Mouse (Mus musculus): Measurements from ENCODE around the gene Tubgcp4. TPM values are rescaled to one million over a fixed set of nuclear protein-coding genes. Genes with fewer than 3 reads are reported as not detected.
"Not testable (repeated sequence)": the region's sequence is repeated elsewhere in the genome, so short reads cannot be mapped to it uniquely, and the experiment has no call there.

Tubgcp4 gene
- 10 to 100 TPM; 10.2 to 11.5 TPM for total RNA-seq (2021)
- long read RNA-seq, experiment 1, full-length matches to known transcripts = 5 of 7 reads
- long read RNA-seq, experiment 1, partial matches to known transcripts = 0 of 7 reads
- long read RNA-seq, experiment 1, other reads (novel, unspliced or antisense) = 2 of 7 reads
- long read RNA-seq, experiment 2, full-length matches to known transcripts = 3 of 4 reads
- long read RNA-seq, experiment 2, partial matches to known transcripts = 0 of 4 reads
- long read RNA-seq, experiment 2, other reads (novel, unspliced or antisense) = 1 of 4 reads

- intact Hi-C loops (cut with DNase I) = no loop called here
- peak in 1 of 2 experiments; percentile 7 for DNase-seq
These were observed at the start of gene Tubgcp4 for GRCm38 (mm10) chr2:121170481-121170971. Tubgcp4 (plus strand) TSS chr2:121170654.

GRCm38 (mm10) chr2:121126302-121126701, 44.2 kb upstream of the Tubgcp4 start:
- intact Hi-C loops (cut with DNase I); DNase-seq: not testable (repeated sequence)

GRCm38 (mm10) chr2:121127536-121127935, 42.9 kb upstream of the Tubgcp4 start:
- intact Hi-C loops (cut with DNase I) = no loop called here
- no peak for DNase-seq

GRCm38 (mm10) chr2:121128865-121129620, 41.4 kb upstream of the Tubgcp4 start:
- no peak for DNase-seq
- intact Hi-C loops (cut with DNase I) = no loop called here

- DNase-seq = no peak
- intact Hi-C loops (cut with DNase I) = no loop called here
These were observed 37.6 kb upstream of the Tubgcp4 start for GRCm38 (mm10) chr2:121132822-121133221.

- DNase-seq = no peak
- intact Hi-C loops (cut with DNase I) = no loop called here
These were observed 33.1 kb upstream of the Tubgcp4 start for GRCm38 (mm10) chr2:121137371-121137770.

GRCm38 (mm10) chr2:121139266-121140017, 31.0 kb upstream of the Tubgcp4 start:
- intact Hi-C loops (cut with DNase I) = no loop called here
- DNase-seq = peak in 1 of 2 experiments; percentile 14

- intact Hi-C loops (cut with DNase I) = no loop called here
- DNase-seq = peak; percentile 82 to 95
These were observed 30.2 kb upstream of the Tubgcp4 start, which contains the start of the genes Adal and Lcmt2 for GRCm38 (mm10) chr2:121140018-121140882. Adal (plus strand) TSS chr2:121140428. Lcmt2 (minus strand) TSS chr2:121140653.

- intact Hi-C loops (cut with DNase I) = no loop called here
These were observed 29.0 kb upstream of the Tubgcp4 start for GRCm38 (mm10) chr2:121141216-121142035.

GRCm38 (mm10) chr2:121142415-121142814, 28.0 kb upstream of the Tubgcp4 start:
- intact Hi-C loops (cut with DNase I) = no loop called here
- no peak for DNase-seq

More at GRCm38 (mm10) chr2:121141216-121142035, 29.0 kb upstream of the Tubgcp4 start:
- no peak for DNase-seq

GRCm38 (mm10) chr2:121149679-121150078, 20.8 kb upstream of the Tubgcp4 start:
- intact Hi-C loops (cut with DNase I) = no loop called here
- DNase-seq = no peak

GRCm38 (mm10) chr2:121153100-121153499, 17.4 kb upstream of the Tubgcp4 start:
- intact Hi-C loops (cut with DNase I) = no loop called here
- DNase-seq = no peak

GRCm38 (mm10) chr2:121169173-121169572, 1.3 kb upstream of the Tubgcp4 start:
- DNase-seq = no peak
- intact Hi-C loops (cut with DNase I) = no loop called here

- no peak for DNase-seq
- intact Hi-C loops (cut with DNase I) = no loop called here
These were observed 552 bp upstream of the Tubgcp4 start for GRCm38 (mm10) chr2:121169902-121170301.

- intact Hi-C loops (cut with DNase I) = no loop called here
- peak; percentile 86 for DNase-seq
These were observed 707 bp downstream of the Tubgcp4 start, which contains the start of gene Zscan29 for GRCm38 (mm10) chr2:121170980-121171742. Zscan29 (minus strand) TSS chr2:121171125.

GRCm38 (mm10) chr2:121178828-121179479, 8.5 kb downstream of the Tubgcp4 start:
- intact Hi-C loops (cut with DNase I) = no loop called here
- no peak for DNase-seq

- DNase-seq = no peak
- intact Hi-C loops (cut with DNase I) = loop anchor here (10.0 kb wide), 1 partner anchor 221 kb away; no protein-coding TSS in a partner anchor
These were observed 13.0 kb downstream of the Tubgcp4 start for GRCm38 (mm10) chr2:121183431-121183830.
